Mouse (Mus musculus) hindbrain, embryonic 15.5 days (tissue): ENCODE measurements around the gene Stk4. TPM values are rescaled to one million over a fixed set of nuclear protein-coding genes. Genes with fewer than 3 reads are reported as not detected.

Source experiments
- ATAC-seq: fragments of 200-750 bp; cut with Nextera tagmentation; 2 replicates; pipeline ENCODE4 v1.8.0; 2017; ENCODE audit warnings: low read depth, moderate number of reproducible peaks, moderate TSS enrichment; ENCODE audit not compliant: low FRiP score
- H3K27ac ChIP-seq: fragments of 300-500 bp; sonication (generic); replicated peaks from 2 replicates; pipeline ENCODE4 v1.5.1; 2015; ENCODE audit warnings: mild to moderate bottlenecking, inconsistent platforms
- H3K27me3 ChIP-seq: fragments of 300-500 bp; sonication (generic); 2 replicates; pipeline ENCODE4 v1.6.1; 2015; ENCODE audit warnings: control low read depth, inconsistent platforms
- H3K36me3 ChIP-seq: fragments of 300-500 bp; sonication (generic); 2 replicates; pipeline ENCODE4 v1.6.1; 2015; ENCODE audit warnings: control low read depth, inconsistent platforms
- H3K4me1 ChIP-seq: fragments of 300-500 bp; sonication (generic); replicated peaks from 2 replicates; pipeline ENCODE4 v1.6.1; 2015; ENCODE audit warnings: control low read depth, inconsistent platforms
- H3K4me2 ChIP-seq: fragments of 300-500 bp; sonication (generic); 2 replicates; pipeline ENCODE4 v1.6.1; 2015; ENCODE audit warnings: moderate library complexity, mild to moderate bottlenecking, inconsistent platforms
- H3K4me3 ChIP-seq: fragments of 300-500 bp; sonication (generic); 2 replicates; pipeline ENCODE4 v1.5.1; 2015; ENCODE audit warnings: mild to moderate bottlenecking, inconsistent platforms
- H3K9ac ChIP-seq: fragments of 300-500 bp; sonication (generic); 2 replicates; pipeline ENCODE4 v1.6.1; 2015; ENCODE audit warnings: inconsistent platforms
- H3K9me3 ChIP-seq: fragments of 300-500 bp; sonication (generic); 2 replicates; pipeline ENCODE4 v1.6.1; 2016; ENCODE audit warnings: control low read depth, inconsistent platforms
- WGBS: fragments of 180-500 bp; shearing (Covaris S2); methylation state at CpG from one replicate; pipeline ENCODE4 v1.1.7; 2015; 5-methylcytosine and 5-hydroxymethylcytosine counted together
- polyA plus RNA-seq: library from polyadenylated mRNA; unstranded; fragments of >200 nt; fragmentation: Nextera tagmentation; extraction: Ambion mirVana; gene quantifications from 2 replicates; pipeline ENCODE4 v1.2.1, GENCODE M21; 2015

Stk4 gene
- polyA plus RNA-seq, 1 experiment from 2014 or later: 17.5 TPM

- Histone ChIP-seq H3K9ac (no peak overlapping the region), H3K27me3 (no peaks in the 10 kb centered on the region), H3K36me3 (peaks cover 7% of the 10 kb centered on the region; the same call in 1 of the 2 replicates), H3K4me1 (no peaks in the 10 kb centered on the region), H3K9me3 (no peaks in the 10 kb centered on the region), H3K4me2 (no peak overlapping the region), H3K4me3 (no peak overlapping the region), H3K27ac (no peak overlapping the region)
- ATAC-seq: no peak
- WGBS: 63% methylated on average over 4 of the region's 4 CpGs
These were observed 38.4 kb downstream of the Stk4 start for GRCm38 (mm10) chr2:164108501-164108900.

DNA sequence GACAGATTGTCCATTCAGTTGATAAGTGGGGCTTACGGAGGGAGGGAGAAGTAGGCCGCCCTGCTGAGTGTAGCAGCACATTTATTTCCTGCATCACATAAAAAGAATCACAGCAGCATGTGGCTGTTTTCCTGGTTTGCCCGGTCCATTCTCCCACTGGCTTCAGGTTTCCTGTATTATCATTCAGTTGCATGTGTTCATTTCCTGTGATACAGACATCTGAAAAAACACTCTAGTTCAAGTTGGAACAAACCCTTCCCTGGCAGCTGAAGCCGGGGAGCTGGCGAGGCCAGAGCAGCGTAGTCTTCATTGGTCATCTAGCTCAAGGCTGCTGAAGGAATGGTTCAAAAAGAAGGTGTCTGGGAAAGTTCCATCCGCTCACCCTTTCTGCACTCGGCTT is 41.4 kb downstream of the Stk4 start:
- H3K4me1 ChIP-seq: no peaks in the 10 kb centered on the region
- WGBS: 87% methylated on average over 8 of the region's 8 CpGs
- no peak overlapping the region for H3K9ac ChIP-seq
- no peaks in the 10 kb centered on the region for H3K9me3 ChIP-seq
- no peak overlapping the region for H3K27ac ChIP-seq
- H3K4me3 ChIP-seq: no peak overlapping the region
- peaks cover 7% of the 10 kb centered on the region; the same call in 1 of the 2 replicates for H3K36me3 ChIP-seq
- ATAC-seq: no peak
- H3K4me2 ChIP-seq: no peak overlapping the region
- H3K27me3 ChIP-seq: no peaks in the 10 kb centered on the region

- Histone ChIP-seq H3K4me1 (no peaks in the 10 kb centered on the region), H3K9ac (no peak overlapping the region), H3K9me3 (no peaks in the 10 kb centered on the region), H3K4me3 (no peak overlapping the region), H3K4me2 (no peak overlapping the region), H3K36me3 (peaks cover 4% of the 10 kb centered on the region; the same call in 1 of the 2 replicates), H3K27me3 (no peaks in the 10 kb centered on the region), H3K27ac (no peak overlapping the region)
- 99% methylated on average over 6 of the region's 6 CpGs for WGBS
- no peak for ATAC-seq
These were observed 43.9 kb downstream of the Stk4 start for GRCm38 (mm10) chr2:164114051-164114450.

DNA sequence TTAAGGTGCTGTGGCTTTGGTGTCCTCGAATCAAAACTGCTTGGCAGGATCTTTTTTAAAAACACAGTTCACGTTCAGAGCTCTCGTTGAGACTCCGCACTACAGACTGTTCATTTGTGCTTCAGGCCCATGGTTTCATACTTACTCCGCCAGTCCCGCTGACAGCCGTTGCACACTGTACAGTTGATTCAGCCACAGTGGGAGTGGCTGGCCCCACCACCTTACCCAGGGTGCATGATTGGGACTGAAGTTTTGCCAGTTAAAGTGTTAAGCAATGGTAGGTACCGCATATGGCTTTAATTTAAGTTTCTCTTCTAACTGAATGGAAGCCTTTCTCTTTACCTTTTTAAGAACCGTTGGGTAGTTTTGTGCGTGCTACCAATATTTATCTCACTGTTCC is 45.4 kb downstream of the Stk4 start:
- 86% methylated on average over 10 of the region's 10 CpGs for WGBS
- Histone ChIP-seq H3K27ac (no peak overlapping the region), H3K9me3 (no peaks in the 10 kb centered on the region), H3K4me1 (no peaks in the 10 kb centered on the region), H3K4me2 (no peak overlapping the region), H3K27me3 (no peaks in the 10 kb centered on the region), H3K9ac (no peak overlapping the region), H3K36me3 (peaks cover 16% of the 10 kb centered on the region), H3K4me3 (no peak overlapping the region)
- no peak for ATAC-seq

GRCm38 (mm10) chr2:164119503-164119902 is 49.4 kb downstream of the Stk4 start:
- ATAC-seq: no peak
- 94% methylated on average over 6 of the region's 6 CpGs for WGBS
- peaks cover 18% of the 10 kb centered on the region for H3K36me3 ChIP-seq
- no peaks in the 10 kb centered on the region for H3K27me3 ChIP-seq
- no peak overlapping the region for H3K4me2 ChIP-seq
- H3K9me3 ChIP-seq: no peaks in the 10 kb centered on the region
- H3K4me1 ChIP-seq: no peaks in the 10 kb centered on the region
- no peak overlapping the region for H3K9ac ChIP-seq
- no peak overlapping the region for H3K4me3 ChIP-seq
- no peak overlapping the region for H3K27ac ChIP-seq

DNA sequence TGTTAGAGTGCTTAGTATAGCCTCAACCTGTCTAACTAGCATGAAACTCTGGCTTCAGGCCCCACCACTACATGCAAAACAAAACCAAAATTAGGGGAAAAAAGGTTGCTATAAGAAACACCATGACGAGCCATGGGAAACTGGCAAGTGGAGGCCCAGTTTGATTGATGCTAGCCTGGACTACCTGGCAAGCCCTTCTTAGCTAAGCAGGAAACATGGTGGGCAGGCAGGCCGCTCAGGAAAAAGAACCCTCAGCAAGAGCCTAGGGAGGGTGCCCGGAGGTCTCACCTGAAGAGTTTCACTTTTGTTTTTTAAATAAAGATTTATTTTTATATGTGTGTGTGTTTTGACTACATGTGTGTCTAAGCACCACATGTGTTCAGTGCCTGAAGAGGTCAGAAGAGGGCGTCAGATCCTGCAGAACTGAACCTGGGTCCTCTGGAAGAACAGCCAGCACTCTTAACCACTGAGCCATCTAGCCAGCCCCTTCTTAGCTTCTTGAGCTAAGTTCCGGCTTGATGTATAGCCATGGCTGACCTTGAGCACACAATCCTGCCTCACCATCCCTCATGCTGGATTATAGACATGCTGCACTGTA is 53.1 kb downstream of the Stk4 start:
- H3K9me3 ChIP-seq: no peaks in the 10 kb centered on the region
- peaks cover 18% of the 10 kb centered on the region for H3K36me3 ChIP-seq
- no peak for ATAC-seq
- WGBS: 88% methylated on average over 5 of the region's 5 CpGs
- H3K27ac ChIP-seq: no peak overlapping the region
- no peaks in the 10 kb centered on the region for H3K27me3 ChIP-seq
- no peak overlapping the region for H3K9ac ChIP-seq
- H3K4me3 ChIP-seq: no peak overlapping the region
- H3K4me1 ChIP-seq: no peaks in the 10 kb centered on the region
- no peak overlapping the region for H3K4me2 ChIP-seq

- no peak overlapping the region for H3K27ac ChIP-seq
- 81% methylated on average over 13 of the region's 13 CpGs for WGBS
These were observed 56.4 kb downstream of the Stk4 start for GRCm38 (mm10) chr2:164126533-164126955.

DNA sequence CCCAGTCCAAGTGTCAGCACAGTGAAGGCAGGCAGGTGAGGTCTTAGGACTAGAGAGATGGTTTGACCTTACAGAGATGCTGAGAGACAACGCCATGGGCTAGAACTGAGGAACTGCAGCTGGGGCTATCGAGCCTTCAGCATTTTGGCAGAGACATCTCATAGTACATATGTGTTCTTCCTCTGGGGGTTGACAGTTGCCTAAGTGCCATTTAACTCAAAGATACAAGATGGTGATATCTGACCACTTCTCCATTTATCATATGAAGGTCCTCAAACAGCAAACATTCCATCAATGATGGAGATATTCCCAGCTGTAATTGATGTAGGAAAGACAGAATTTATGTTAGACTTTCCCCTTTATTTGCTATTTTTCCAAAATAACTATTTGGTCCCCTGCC is 57.2 kb downstream of the Stk4 start:
- 100% methylated on average over 2 of the region's 2 CpGs for WGBS
- ATAC-seq: no peak
- H3K9ac ChIP-seq: no peak overlapping the region

More at GRCm38 (mm10) chr2:164126533-164126955, 56.4 kb downstream of the Stk4 start:
- H3K36me3 ChIP-seq: no peaks in the 10 kb centered on the region; the same call in 1 of the 2 replicates
- H3K9me3 ChIP-seq: no peaks in the 10 kb centered on the region
- no peaks in the 10 kb centered on the region for H3K27me3 ChIP-seq
- H3K4me3 ChIP-seq: no peak overlapping the region
- no peak for ATAC-seq
- no peak overlapping the region for H3K9ac ChIP-seq
- no peaks in the 10 kb centered on the region for H3K4me1 ChIP-seq
- no peak overlapping the region for H3K4me2 ChIP-seq

DNA sequence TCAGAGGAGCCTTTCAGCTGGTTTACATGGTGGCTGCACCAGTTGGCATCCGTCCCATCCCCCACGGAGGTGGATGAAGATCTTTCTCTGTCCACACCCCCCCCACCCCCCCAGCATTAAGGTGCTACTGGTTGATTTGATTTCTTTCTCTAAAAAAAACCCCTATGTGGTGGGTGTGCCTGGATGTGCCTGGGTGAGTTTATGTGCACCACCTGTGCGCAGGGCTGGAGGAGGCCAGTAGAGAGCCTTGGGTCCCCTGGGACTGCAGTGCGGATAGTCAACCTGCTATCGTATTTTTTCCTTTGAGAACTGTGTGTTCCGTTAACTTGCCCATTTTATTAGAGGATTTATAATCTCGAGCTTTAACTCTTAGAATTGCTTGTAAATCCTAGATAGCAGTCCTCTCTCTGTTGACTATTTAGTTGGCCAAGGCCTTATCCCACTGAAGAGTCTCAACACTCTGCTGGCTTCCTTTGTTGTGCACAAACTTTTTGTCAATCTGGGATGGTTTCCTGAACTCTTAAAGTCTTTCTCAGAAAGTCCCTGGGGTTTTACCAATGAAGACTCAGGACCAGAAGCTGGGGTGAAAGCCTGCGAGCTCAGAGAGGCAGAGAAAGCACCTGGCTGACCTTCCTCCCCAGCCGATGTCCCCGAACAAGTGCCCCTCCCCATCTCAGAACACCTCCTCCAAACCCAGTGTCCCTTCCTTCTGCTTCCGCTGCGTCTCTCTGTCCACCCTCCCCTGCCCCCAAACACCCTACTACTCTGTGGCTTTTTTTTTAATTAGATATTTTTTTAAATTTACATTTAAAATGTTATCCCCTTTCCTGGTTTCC is 58.7 kb downstream of the Stk4 start:
- Histone ChIP-seq H3K27ac (no peak overlapping the region), H3K27me3 (no peaks in the 10 kb centered on the region), H3K4me3 (no peak overlapping the region), H3K36me3 (no peaks in the 10 kb centered on the region; the same call in 1 of the 2 replicates), H3K4me2 (no peak overlapping the region), H3K9ac (no peak overlapping the region), H3K4me1 (no peaks in the 10 kb centered on the region), H3K9me3 (no peaks in the 10 kb centered on the region)
- ATAC-seq: no peak
- WGBS: 91% methylated on average over 12 of the region's 12 CpGs

More for the DNA sequence above, 57.2 kb downstream of the Stk4 start:
- Histone ChIP-seq H3K9me3 (no peaks in the 10 kb centered on the region), H3K4me1 (no peaks in the 10 kb centered on the region), H3K4me3 (no peak overlapping the region), H3K4me2 (no peak overlapping the region), H3K36me3 (no peaks in the 10 kb centered on the region; the same call in 1 of the 2 replicates), H3K27ac (no peak overlapping the region), H3K27me3 (no peaks in the 10 kb centered on the region)

DNA sequence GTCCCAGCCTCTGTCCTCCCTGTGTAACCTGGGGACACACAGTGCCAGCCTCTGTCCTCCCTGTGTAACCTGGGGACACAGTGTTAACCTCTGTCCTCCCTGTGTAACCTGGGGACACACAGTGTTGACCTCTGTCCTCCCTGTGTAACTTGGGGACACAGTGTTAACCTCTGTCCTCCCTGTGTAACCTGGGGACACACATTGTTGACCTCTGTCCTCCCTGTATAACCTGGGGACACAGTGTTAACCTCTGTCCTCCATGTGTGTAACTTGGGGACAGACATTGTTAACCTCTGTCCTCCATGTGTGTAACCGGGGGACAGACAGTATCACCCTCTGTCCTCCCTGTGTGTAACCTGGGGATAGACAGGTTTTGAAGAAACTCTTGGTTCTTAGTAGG is 61.5 kb downstream of the Stk4 start:
- 100% methylated on average over 1 of the region's 1 CpGs for WGBS
- H3K4me2 ChIP-seq: no peak overlapping the region
- ATAC-seq: no peak
- no peak overlapping the region for H3K27ac ChIP-seq
- no peaks in the 10 kb centered on the region; the same call in 1 of the 2 replicates for H3K36me3 ChIP-seq
- no peak overlapping the region for H3K4me3 ChIP-seq
- no peaks in the 10 kb centered on the region for H3K9me3 ChIP-seq
- H3K4me1 ChIP-seq: no peaks in the 10 kb centered on the region
- H3K27me3 ChIP-seq: no peaks in the 10 kb centered on the region
- H3K9ac ChIP-seq: no peak overlapping the region

DNA sequence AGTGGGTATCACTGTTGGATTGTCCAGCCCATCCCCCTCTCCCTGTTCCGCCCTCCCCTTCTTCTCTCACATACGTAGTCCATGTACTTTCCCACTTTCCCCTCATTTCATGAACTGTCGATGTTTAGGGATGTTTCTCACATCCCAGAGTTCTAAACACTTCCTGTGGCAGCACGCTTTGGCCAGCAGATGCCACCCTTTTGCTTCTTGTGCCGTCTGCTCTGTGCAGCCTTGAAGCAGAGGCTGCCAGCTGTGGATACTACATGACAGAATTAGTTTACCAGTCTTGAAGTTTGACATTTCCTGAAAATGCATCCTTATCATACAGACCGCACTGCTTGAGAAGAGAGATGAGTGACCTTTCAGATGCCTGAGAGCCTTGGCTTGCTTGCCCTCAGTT is 64.4 kb downstream of the Stk4 start:
- Histone ChIP-seq H3K27ac (no peak overlapping the region), H3K36me3 (no peaks in the 10 kb centered on the region; the same call in 1 of the 2 replicates), H3K9ac (no peak overlapping the region), H3K4me1 (peaks cover 9% of the 10 kb centered on the region; the same call in 1 of the 2 replicates), H3K27me3 (no peaks in the 10 kb centered on the region), H3K4me3 (no peak overlapping the region), H3K9me3 (no peaks in the 10 kb centered on the region), H3K4me2 (no peak overlapping the region)
- no peak for ATAC-seq
- WGBS: 60% methylated on average over 6 of the region's 6 CpGs

DNA sequence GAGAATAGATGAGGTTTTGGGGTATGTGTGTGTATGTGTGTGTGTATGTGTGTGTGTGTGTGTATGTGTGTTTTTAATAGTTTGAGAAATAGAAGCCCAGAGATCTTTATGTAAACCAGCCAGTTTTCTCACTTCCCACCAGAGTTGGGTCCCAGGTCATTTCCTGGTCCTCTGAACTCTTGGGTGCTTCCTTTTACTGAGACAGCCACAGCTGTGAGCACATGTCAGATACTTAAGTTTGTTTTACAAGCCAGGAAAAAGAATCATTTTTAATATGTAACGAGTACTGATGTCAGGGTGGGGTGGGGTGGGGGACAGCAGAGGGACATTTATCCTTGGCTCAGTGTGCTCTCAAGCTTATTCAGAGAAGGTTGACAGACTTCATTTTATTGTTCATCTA is 65.2 kb downstream of the Stk4 start:
- no peak for ATAC-seq
- Histone ChIP-seq H3K4me3 (no peak overlapping the region), H3K4me1 (peaks cover 9% of the 10 kb centered on the region; the same call in 1 of the 2 replicates), H3K9me3 (no peaks in the 10 kb centered on the region), H3K36me3 (no peaks in the 10 kb centered on the region; the same call in 1 of the 2 replicates), H3K27me3 (no peaks in the 10 kb centered on the region), H3K9ac (no peak overlapping the region), H3K27ac (no peak overlapping the region), H3K4me2 (no peak overlapping the region)
- WGBS: 70% methylated on average over 1 of the region's 1 CpGs
